ENCODE assay signal across 8 mouse cellular contexts in the genomic region with DNA sequence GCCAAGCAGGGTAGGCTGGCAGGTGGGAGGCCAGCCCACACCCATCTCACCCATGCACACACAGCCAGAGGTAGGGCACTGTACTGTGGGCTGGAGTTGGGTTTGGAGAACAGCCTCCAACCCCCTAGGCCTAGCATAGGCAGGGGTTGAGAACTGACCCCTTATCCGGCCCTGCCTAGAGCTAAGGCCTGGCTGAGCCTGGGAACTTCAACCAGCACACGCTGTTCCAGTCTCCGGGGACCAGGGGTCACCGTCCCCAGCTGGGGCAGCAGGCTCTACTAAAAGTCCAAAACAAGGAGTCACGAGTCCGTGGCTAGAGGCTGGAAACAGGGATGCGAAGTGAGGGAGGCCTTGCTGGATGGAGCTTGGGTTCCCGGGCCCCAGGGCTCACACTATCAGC. TPM values are rescaled to one million over a fixed set of nuclear protein-coding genes. Genes with fewer than 3 reads are reported as not detected.
DNase-seq lines count a peak whose midpoint lies in the region; ATAC-seq and TF ChIP-seq lines count a peak whose summit lies in the region.

No protein-coding gene starts in this region.

- H3K27me3 ChIP-seq in hindbrain, embryonic 10.5 days (ENCODE audit: insufficient read depth, poor library complexity, severe bottlenecking) = peaks cover 86% of the 10 kb centered on the region
- peaks cover 26% of the 10 kb centered on the region for H3K27me3 ChIP-seq in limb, embryonic 12.5 days
- peaks cover 59% of the 10 kb centered on the region for H3K27me3 ChIP-seq in neural tube, embryonic 13.5 days

- 46% methylated on average over 8 of the region's 8 CpGs for WGBS in hindbrain, embryonic 10.5 days
- WGBS in limb, embryonic 12.5 days = 61% methylated on average over 8 of the region's 8 CpGs
- WGBS in neural tube, embryonic 13.5 days = 67% methylated on average over 8 of the region's 8 CpGs

- H3K9me3 ChIP-seq in hindbrain, embryonic 10.5 days = no peaks in the 10 kb centered on the region
- no peaks in the 10 kb centered on the region for H3K9me3 ChIP-seq in limb, embryonic 12.5 days
- no peaks in the 10 kb centered on the region for H3K9me3 ChIP-seq in neural tube, embryonic 13.5 days

- H3K4me3 ChIP-seq in gastrocnemius, adult 2 months = peak overlapping the region; percentile 74
- peak overlapping the region; percentile 51 for H3K4me3 ChIP-seq in hindbrain, embryonic 10.5 days
- H3K4me3 ChIP-seq in limb, embryonic 12.5 days (replicated peaks) = peak overlapping the region; percentile 52
- peak overlapping the region; percentile 36 for H3K4me3 ChIP-seq in neural tube, embryonic 13.5 days

- peak overlapping the region; percentile 28; the same call in 1 of the 2 replicates for H3K9ac ChIP-seq in limb, embryonic 12.5 days (replicated peaks)
- peak overlapping the region; percentile 61 for H3K9ac ChIP-seq in neural tube, embryonic 13.5 days

- peaks cover 58% of the 10 kb centered on the region for H3K4me1 ChIP-seq in hindbrain, embryonic 10.5 days (replicated peaks)
- H3K4me1 ChIP-seq in limb, embryonic 12.5 days (replicated peaks) = peaks cover 59% of the 10 kb centered on the region
- peaks cover 40% of the 10 kb centered on the region for H3K4me1 ChIP-seq in neural tube, embryonic 13.5 days (replicated peaks)

- no peaks in the 10 kb centered on the region for H3K36me3 ChIP-seq in hindbrain, embryonic 10.5 days
- no peaks in the 10 kb centered on the region for H3K36me3 ChIP-seq in limb, embryonic 12.5 days
- H3K36me3 ChIP-seq in neural tube, embryonic 13.5 days = no peaks in the 10 kb centered on the region

- intact Hi-C loops in gastrocnemius, adult 2 months (cut with DNase I) = no loop called here

- no peak for TF ChIP-seq CTCF in gastrocnemius, adult 2 months (IDR thresholded peaks at IDR 0.05)

- ATAC-seq in limb, embryonic 12.5 days (ENCODE audit: insufficient number of reproducible peaks, insufficient read depth, low FRiP score, low TSS enrichment, low read depth) = no peak
- no peak for ATAC-seq in neural tube, embryonic 13.5 days (ENCODE audit: low read depth)

- H3K27ac ChIP-seq in gastrocnemius, adult 2 months = peak overlapping the region; percentile 81
- H3K27ac ChIP-seq in hindbrain, embryonic 10.5 days = peak overlapping the region; percentile 78
- peak overlapping the region; percentile 67; the same call in 1 of the 2 replicates for H3K27ac ChIP-seq in limb, embryonic 12.5 days
- peak overlapping the region; percentile 46; the same call in 1 of the 2 replicates for H3K27ac ChIP-seq in neural tube, embryonic 13.5 days (replicated peaks)

- peak; percentile 53 for DNase-seq in gastrocnemius, adult 2 months
- DNase-seq in gastrocnemius, adult 8-10 months (ENCODE audit: low spot score in 2 of 2) = no peak
- no peak for DNase-seq in hindbrain, embryonic 10.5 days (ENCODE audit: low spot score)
- DNase-seq in right cerebral cortex, postnatal 36 days (ENCODE audit: low spot score in 2 of 2) = no peak
- no peak for DNase-seq in left cerebral cortex, adult 9 months (ENCODE audit: low spot score in 2 of 2)
- DNase-seq in cerebellum, adult 8-10 months = no peak

- peak overlapping the region; percentile 62 for H3K4me2 ChIP-seq in limb, embryonic 12.5 days
- peak overlapping the region; percentile 49 for H3K4me2 ChIP-seq in neural tube, embryonic 13.5 days

RNA-seq across cellular contexts. Expression of gene Lrrc71, which starts 19.3 kb away (rescaled TPM):
- total RNA-seq in gastrocnemius, adult 2 months (2021) = under 1 TPM; 0.06 to 0.28 TPM
- under 1 TPM in 1 of 4 experiments, not detected in 3; 0.68 TPM for total RNA-seq in gastrocnemius, adult 8-10 months (2022)
- 0.49 and 1.2 TPM in 2 replicates for polyA plus RNA-seq in hindbrain, embryonic 10.5 days (2016; fragmentation: Nextera tagmentation; extraction: Ambion mirVana)
- polyA plus RNA-seq in limb, embryonic 12.5 days (2016; fragmentation: Nextera tagmentation; extraction: Ambion mirVana) = 0.33 and 0.39 TPM in 2 replicates
- polyA plus RNA-seq in neural tube, embryonic 13.5 days (2015; fragmentation: Nextera tagmentation; extraction: Ambion mirVana) = 0.40 and 0.50 TPM in 2 replicates

RNA-seq across cellular contexts. Expression of gene Ntrk1, which starts 27.2 kb away (rescaled TPM):
- total RNA-seq in gastrocnemius, adult 2 months (2021) = not detected
- not detected for total RNA-seq in gastrocnemius, adult 8-10 months (2022)
- 9.0 and 23.4 TPM in 2 replicates for polyA plus RNA-seq in hindbrain, embryonic 10.5 days (2016; fragmentation: Nextera tagmentation; extraction: Ambion mirVana)
- 1.5 and 5.1 TPM in 2 replicates for polyA plus RNA-seq in limb, embryonic 12.5 days (2016; fragmentation: Nextera tagmentation; extraction: Ambion mirVana)
- polyA plus RNA-seq in neural tube, embryonic 13.5 days (2015; fragmentation: Nextera tagmentation; extraction: Ambion mirVana) = 219 and 314 TPM in 2 replicates

RNA-seq across cellular contexts. Expression of gene Insrr, which starts 29.0 kb away (rescaled TPM):
- total RNA-seq in gastrocnemius, adult 2 months (2021) = not detected
- not detected for total RNA-seq in gastrocnemius, adult 8-10 months (2022)
- 0.48 and 0.72 TPM in 2 replicates for polyA plus RNA-seq in hindbrain, embryonic 10.5 days (2016; fragmentation: Nextera tagmentation; extraction: Ambion mirVana)
- 0.40 and 0.44 TPM in 2 replicates for polyA plus RNA-seq in limb, embryonic 12.5 days (2016; fragmentation: Nextera tagmentation; extraction: Ambion mirVana)
- polyA plus RNA-seq in neural tube, embryonic 13.5 days (2015; fragmentation: Nextera tagmentation; extraction: Ambion mirVana) = 3.4 and 5.4 TPM in 2 replicates

RNA-seq across cellular contexts. Expression of gene Pear1, which starts 56.3 kb away (rescaled TPM):
- 1 to 10 TPM; 6.3 to 8.4 TPM for total RNA-seq in gastrocnemius, adult 2 months (2021)
- total RNA-seq in gastrocnemius, adult 8-10 months (2022) = 1 to 10 TPM; 3.2 to 7.1 (median 5.1) TPM
- 19.6 and 19.9 TPM in 2 replicates for polyA plus RNA-seq in hindbrain, embryonic 10.5 days (2016; fragmentation: Nextera tagmentation; extraction: Ambion mirVana)
- 12.0 and 14.2 TPM in 2 replicates for polyA plus RNA-seq in limb, embryonic 12.5 days (2016; fragmentation: Nextera tagmentation; extraction: Ambion mirVana)
- polyA plus RNA-seq in neural tube, embryonic 13.5 days (2015; fragmentation: Nextera tagmentation; extraction: Ambion mirVana) = 13.1 and 13.3 TPM in 2 replicates
